Mouse (Mus musculus) midbrain, embryonic 16.5 days (tissue): ENCODE measurements at regions not wholly inside any gene's neighbourhood (a gene's known extent, or its start where the extent isn't known, plus 50 kb on each side); places are given as distances from the start of the nearest gene placed in this dataset.

Experiments
- ATAC-seq: fragments of 200-750 bp; cut with Nextera tagmentation; 2 replicates; pipeline ENCODE4 v1.8.0; 2017; ENCODE audit warnings: moderate TSS enrichment
- H3K27ac ChIP-seq: fragments of 300-500 bp; sonication (generic); 2 replicates; pipeline ENCODE4 v1.5.1; 2014; ENCODE audit warnings: mild to moderate bottlenecking, low read length, mixed read lengths
- H3K27me3 ChIP-seq: fragments of 300-500 bp; sonication (generic); 2 replicates; pipeline ENCODE4 v1.6.1; 2014; ENCODE audit warnings: low read depth, low read length, mixed read lengths; ENCODE audit not compliant: control insufficient read depth, insufficient read depth
- H3K36me3 ChIP-seq: fragments of 300-500 bp; sonication (generic); 2 replicates; pipeline ENCODE4 v1.6.1; 2014; ENCODE audit warnings: mild to moderate bottlenecking, low read length, moderate library complexity, mixed read lengths; ENCODE audit not compliant: control insufficient read depth, insufficient read depth
- H3K4me1 ChIP-seq: fragments of 300-500 bp; sonication (generic); 2 replicates; pipeline ENCODE4 v1.6.1; 2014; ENCODE audit warnings: mild to moderate bottlenecking, low read length, mixed read lengths; ENCODE audit not compliant: control insufficient read depth, insufficient read depth
- H3K4me2 ChIP-seq: fragments of 300-500 bp; sonication (generic); 2 replicates; pipeline ENCODE4 v1.6.1; 2014; ENCODE audit warnings: mild to moderate bottlenecking, low read length, mixed read lengths
- H3K4me3 ChIP-seq: fragments of 300-500 bp; sonication (generic); 2 replicates; pipeline ENCODE4 v1.5.1; 2014; ENCODE audit warnings: low read depth, mild to moderate bottlenecking, low read length, moderate library complexity, mixed read lengths
- H3K9ac ChIP-seq: fragments of 300-500 bp; sonication (generic); 2 replicates; pipeline ENCODE4 v1.6.1; 2014; ENCODE audit warnings: low read depth, low read length, mixed read lengths
- H3K9me3 ChIP-seq: fragments of 300-500 bp; sonication (generic); replicated peaks from 2 replicates; pipeline ENCODE4 v1.6.1; 2014; ENCODE audit warnings: mild to moderate bottlenecking, low read length, mixed read lengths; ENCODE audit not compliant: control insufficient read depth, poor library complexity, severe bottlenecking
- WGBS: fragments of 180-500 bp; shearing (Covaris S2); extraction: QIAGEN DNeasy Blood & Tissue Kit; methylation state at CpG from one replicate; pipeline ENCODE4 v1.1.7; 2014; 5-methylcytosine and 5-hydroxymethylcytosine counted together

- Histone ChIP-seq H3K36me3 (no peaks in the 10 kb centered on the region), H3K27ac (no peak overlapping the region), H3K9ac (no peak overlapping the region), H3K4me1 (no peaks in the 10 kb centered on the region; the same call in 1 of the 2 replicates), H3K27me3 (no peaks in the 10 kb centered on the region), H3K4me2 (no peak overlapping the region), H3K9me3 (no peaks in the 10 kb centered on the region), H3K4me3 (no peak overlapping the region)
- ATAC-seq: peak; percentile 66
- 47% methylated on average over 6 of the region's 6 CpGs for WGBS
Measured at GRCm38 (mm10) chr9:87649015-87649978, 81.8 kb downstream of the Tbx18 start.

- WGBS: 42% methylated on average over 5 of the region's 5 CpGs
- Histone ChIP-seq H3K36me3 (no peaks in the 10 kb centered on the region), H3K27ac (no peak overlapping the region), H3K9ac (no peak overlapping the region), H3K9me3 (no peaks in the 10 kb centered on the region), H3K4me2 (no peak overlapping the region), H3K27me3 (no peaks in the 10 kb centered on the region), H3K4me3 (no peak overlapping the region), H3K4me1 (no peaks in the 10 kb centered on the region; the same call in 1 of the 2 replicates)
- ATAC-seq: no peak
Measured at GRCm38 (mm10) chr9:87648317-87648716, 82.7 kb downstream of the Tbx18 start.

DNA sequence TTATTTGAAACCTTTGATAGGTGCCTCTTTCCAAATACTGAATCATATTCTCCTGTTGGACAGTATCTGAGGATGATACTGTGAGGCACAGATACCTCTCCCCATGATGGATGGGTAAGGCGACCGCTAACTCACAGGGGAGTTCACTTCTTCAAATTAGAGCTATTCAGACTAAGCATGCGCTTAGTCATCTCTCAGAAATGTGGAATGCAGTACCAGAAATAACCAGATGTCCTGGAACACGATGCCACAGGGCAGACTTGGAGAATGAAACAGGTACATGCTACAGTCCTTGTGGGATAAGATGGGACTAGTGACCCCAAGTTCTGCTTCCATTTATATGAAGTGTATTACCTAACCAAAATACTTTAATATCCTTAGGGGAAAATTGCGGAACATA is 86.0 kb downstream of the Tbx18 start:
- WGBS: 89% methylated on average over 5 of the region's 5 CpGs
- no peak for ATAC-seq

GRCm38 (mm10) chr9:87633863-87634630 is 97.0 kb downstream of the Tbx18 start:
- 86% methylated on average over 5 of the region's 5 CpGs for WGBS
- H3K9me3 ChIP-seq: no peaks in the 10 kb centered on the region
- H3K4me1 ChIP-seq: no peaks in the 10 kb centered on the region
- no peak overlapping the region for H3K4me2 ChIP-seq
- ATAC-seq: no peak
- H3K27me3 ChIP-seq: no peaks in the 10 kb centered on the region
- no peak overlapping the region for H3K9ac ChIP-seq
- no peaks in the 10 kb centered on the region for H3K36me3 ChIP-seq
- no peak overlapping the region for H3K4me3 ChIP-seq
- H3K27ac ChIP-seq: no peak overlapping the region

More for the DNA sequence above, 86.0 kb downstream of the Tbx18 start:
- Histone ChIP-seq H3K4me2 (no peak overlapping the region), H3K9me3 (no peaks in the 10 kb centered on the region), H3K27ac (no peak overlapping the region), H3K27me3 (no peaks in the 10 kb centered on the region), H3K9ac (no peak overlapping the region), H3K4me3 (no peak overlapping the region), H3K36me3 (no peaks in the 10 kb centered on the region), H3K4me1 (no peaks in the 10 kb centered on the region; the same call in 1 of the 2 replicates)

- Histone ChIP-seq H3K9me3 (no peaks in the 10 kb centered on the region), H3K4me3 (no peak overlapping the region), H3K4me1 (peaks cover 5% of the 10 kb centered on the region), H3K27ac (no peak overlapping the region), H3K36me3 (no peaks in the 10 kb centered on the region), H3K9ac (no peak overlapping the region), H3K4me2 (no peak overlapping the region), H3K27me3 (no peaks in the 10 kb centered on the region)
- ATAC-seq: peak; percentile 81; the same call in 1 of the 2 replicates
- 34% methylated on average over 3 of the region's 3 CpGs for WGBS
Measured at GRCm38 (mm10) chr9:87626432-87626831, 104.6 kb downstream of the Tbx18 start.

DNA sequence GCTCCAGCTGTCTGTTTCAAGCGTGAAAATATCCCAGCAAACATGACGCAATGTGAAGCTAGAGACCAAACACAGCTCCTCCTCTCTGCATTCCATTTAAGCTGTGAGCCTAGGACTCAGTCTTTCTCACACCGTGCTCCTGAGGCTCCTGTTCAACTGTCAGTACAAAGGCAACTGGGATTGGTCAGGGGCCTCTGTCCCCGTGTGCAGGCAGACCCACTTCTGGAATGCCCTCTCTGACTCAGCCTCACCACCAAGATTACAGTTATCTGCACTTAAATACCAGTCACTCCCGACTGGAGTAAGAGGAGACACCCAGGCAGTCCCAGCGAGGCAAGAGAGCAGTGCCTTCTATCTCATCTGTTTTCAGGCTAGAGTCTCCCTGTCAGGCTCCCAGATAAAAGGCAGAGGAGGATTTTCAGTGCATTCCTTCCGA is 112.8 kb downstream of the Tbx18 start:
- peak overlapping the region; percentile 5; the same call in 1 of the 2 replicates for H3K4me2 ChIP-seq
- ATAC-seq: peak; percentile 51; the same call in 1 of the 2 replicates
- H3K9ac ChIP-seq: no peak overlapping the region
- H3K27me3 ChIP-seq: no peaks in the 10 kb centered on the region
- no peak overlapping the region for H3K27ac ChIP-seq
- no peaks in the 10 kb centered on the region for H3K4me1 ChIP-seq
- no peak overlapping the region for H3K4me3 ChIP-seq
- WGBS: 31% methylated on average over 7 of the region's 7 CpGs
- no peaks in the 10 kb centered on the region for H3K9me3 ChIP-seq
- H3K36me3 ChIP-seq: no peaks in the 10 kb centered on the region

DNA sequence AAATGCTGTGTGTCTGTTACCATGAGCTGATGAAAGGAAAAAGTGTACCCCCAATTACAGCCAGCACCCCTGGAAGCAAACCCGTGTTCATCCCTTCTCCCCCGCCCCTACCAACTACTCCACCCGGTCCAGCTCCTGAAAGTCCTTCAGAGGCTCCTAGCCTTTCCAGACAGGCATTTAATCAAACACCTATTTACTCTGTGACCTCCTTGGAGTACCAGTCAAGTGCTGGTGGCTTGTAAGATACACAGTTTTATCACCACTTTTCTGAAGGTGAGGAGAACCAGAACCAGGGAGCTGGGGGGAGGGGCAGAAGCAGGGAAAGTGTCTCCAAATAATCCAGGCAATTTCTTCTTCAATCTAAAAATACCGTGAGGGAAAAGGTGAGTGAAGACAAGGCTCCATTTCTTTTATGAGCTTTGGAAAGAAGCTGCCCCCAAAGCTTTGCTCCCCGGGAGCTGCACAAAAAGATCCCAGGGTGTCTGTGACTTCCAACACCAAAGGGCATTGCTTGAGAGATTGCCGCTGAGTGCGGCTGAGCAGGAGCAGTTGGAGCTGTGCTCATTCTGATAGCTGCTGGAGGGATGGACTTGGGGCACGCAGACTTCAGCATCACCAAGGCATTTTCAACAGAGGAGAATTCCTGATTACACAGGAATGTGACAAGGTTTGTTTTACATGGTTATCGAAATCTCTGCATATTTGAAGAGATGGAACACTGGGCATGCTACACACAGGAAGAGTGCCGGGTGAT is 123.0 kb downstream of the Tbx18 start:
- Histone ChIP-seq H3K4me1 (no peaks in the 10 kb centered on the region), H3K4me2 (no peak overlapping the region), H3K9me3 (no peaks in the 10 kb centered on the region), H3K36me3 (no peaks in the 10 kb centered on the region), H3K27ac (no peak overlapping the region), H3K9ac (no peak overlapping the region), H3K27me3 (no peaks in the 10 kb centered on the region), H3K4me3 (no peak overlapping the region)
- no peak for ATAC-seq
- WGBS: 72% methylated on average over 10 of the region's 10 CpGs

- Histone ChIP-seq H3K4me2 (no peak overlapping the region), H3K27ac (no peak overlapping the region), H3K9ac (no peak overlapping the region), H3K36me3 (no peaks in the 10 kb centered on the region), H3K27me3 (no peaks in the 10 kb centered on the region), H3K4me1 (no peaks in the 10 kb centered on the region), H3K9me3 (no peaks in the 10 kb centered on the region), H3K4me3 (no peak overlapping the region)
- ATAC-seq: no peak
- WGBS: 73% methylated on average over 2 of the region's 2 CpGs
Measured at GRCm38 (mm10) chr9:87575591-87575990, 155.5 kb downstream of the Tbx18 start.
